Mouse (Mus musculus) hindbrain, embryonic 14.5 days (tissue): ENCODE data around the gene Igfbp5. TPM values are rescaled to one million over a fixed set of nuclear protein-coding genes. Genes with fewer than 3 reads are reported as not detected.

Source experiments
- ATAC-seq: fragments of 200-750 bp; cut with Nextera tagmentation; 2 replicates; pipeline ENCODE4 v1.8.0; 2017; ENCODE audit warnings: moderate number of reproducible peaks, mild to moderate bottlenecking, moderate TSS enrichment, moderate library complexity; ENCODE audit not compliant: low FRiP score
- DNase-seq: peaks from one replicate; pipeline ENCODE4 v3.0.0-alpha.2; 2015; ENCODE audit warnings: low spot score
- H3K27ac ChIP-seq: fragments of 300-500 bp; sonication (generic); 2 replicates; pipeline ENCODE4 v1.5.1; 2014; ENCODE audit warnings: mild to moderate bottlenecking, moderate library complexity
- H3K27me3 ChIP-seq: fragments of 300-500 bp; sonication (generic); 2 replicates; pipeline ENCODE4 v1.6.1; 2014; ENCODE audit warnings: mild to moderate bottlenecking, low read length, mixed read lengths; ENCODE audit not compliant: control insufficient read depth, insufficient read depth
- H3K36me3 ChIP-seq: fragments of 300-500 bp; sonication (generic); replicated peaks from 2 replicates; pipeline ENCODE4 v1.6.1; 2014; ENCODE audit not compliant: control insufficient read depth, insufficient read depth
- H3K4me1 ChIP-seq: fragments of 300-500 bp; sonication (generic); replicated peaks from 2 replicates; pipeline ENCODE4 v1.6.1; 2014; ENCODE audit warnings: antibody characterized with exemption, low read length, mixed read lengths; ENCODE audit not compliant: control insufficient read depth, insufficient read depth
- H3K4me2 ChIP-seq: fragments of 300-500 bp; sonication (generic); replicated peaks from 2 replicates; pipeline ENCODE4 v1.6.1; 2014; ENCODE audit warnings: mild to moderate bottlenecking, moderate library complexity
- H3K4me3 ChIP-seq: fragments of 300-500 bp; sonication (generic); replicated peaks from 2 replicates; pipeline ENCODE4 v1.5.1; 2014; ENCODE audit warnings: mild to moderate bottlenecking, low read length
- H3K9ac ChIP-seq: fragments of 300-500 bp; sonication (generic); 2 replicates; pipeline ENCODE4 v1.6.1; 2014
- H3K9me3 ChIP-seq: fragments of 300-500 bp; sonication (generic); 2 replicates; pipeline ENCODE4 v1.6.1; 2016; ENCODE audit warnings: low read length; ENCODE audit not compliant: control insufficient read depth
- WGBS: fragments of 180-500 bp; shearing (Covaris S2); extraction: QIAGEN DNeasy Blood & Tissue Kit; methylation state at CpG from one replicate; pipeline ENCODE4 v1.1.7; 2014; 5-methylcytosine and 5-hydroxymethylcytosine counted together
- polyA plus RNA-seq: library from polyadenylated mRNA; unstranded; fragments of >200 nt; fragmentation: Nextera tagmentation; extraction: Ambion mirVana; gene quantifications from 2 replicates; pipeline ENCODE4 v1.2.1, GENCODE M21; 2014

The Igfbp5 gene
- polyA plus RNA-seq, 1 experiment from 2014 or later = 54.4 TPM

- peaks cover 34% of the 10 kb centered on the region for H3K4me1 ChIP-seq
- H3K27me3 ChIP-seq = peaks cover 28% of the 10 kb centered on the region; the same call in 1 of the 2 replicates
- no peak for ATAC-seq
- no peaks in the 10 kb centered on the region for H3K36me3 ChIP-seq
- H3K4me3 ChIP-seq = no peak overlapping the region
- no peak overlapping the region for H3K27ac ChIP-seq
- DNase-seq = peak; percentile 72
- no peaks in the 10 kb centered on the region for H3K9me3 ChIP-seq
- H3K4me2 ChIP-seq = peak overlapping the region; percentile 45
- 0% methylated on average over 3 of the region's 3 CpGs for WGBS
- H3K9ac ChIP-seq = no peak overlapping the region
Observed at GRCm38 (mm10) chr1:72877892-72878291, 3.2 kb upstream of the Igfbp5 start.

DNA sequence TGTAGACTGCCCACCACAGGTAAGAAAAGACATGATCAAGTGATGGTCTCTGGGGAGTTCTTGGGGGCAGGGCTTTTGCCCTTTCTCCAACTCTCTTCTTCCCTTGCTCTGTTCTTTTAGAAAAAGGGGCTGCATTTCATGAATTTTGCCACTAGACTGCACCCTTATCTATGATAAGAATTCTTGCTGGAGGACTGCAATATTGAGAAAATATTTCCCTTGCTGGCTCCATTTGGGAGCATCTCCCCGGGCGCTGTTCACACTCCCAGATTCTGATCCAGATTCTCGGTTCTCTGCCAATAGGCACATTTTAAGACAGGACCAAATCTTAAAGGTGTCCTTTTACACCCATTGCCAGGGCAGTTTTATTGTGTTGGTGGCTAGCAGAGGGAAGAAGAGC lies 1.4 kb upstream of the Igfbp5 start:
- H3K9me3 ChIP-seq = no peaks in the 10 kb centered on the region
- no peak overlapping the region for H3K9ac ChIP-seq
- peaks cover 40% of the 10 kb centered on the region for H3K4me1 ChIP-seq
- H3K36me3 ChIP-seq = no peaks in the 10 kb centered on the region
- H3K27me3 ChIP-seq = peaks cover 33% of the 10 kb centered on the region; the same call in 1 of the 2 replicates
- no peak overlapping the region for H3K4me3 ChIP-seq
- ATAC-seq = no peak
- DNase-seq = peak; percentile 70
- 0 out of 2 replicates have a peak overlapping the region, but pooled peaks have one; percentile 96 for H3K4me2 ChIP-seq
- H3K27ac ChIP-seq = no peak overlapping the region
- WGBS = 50% methylated on average over 3 of the region's 3 CpGs

DNA sequence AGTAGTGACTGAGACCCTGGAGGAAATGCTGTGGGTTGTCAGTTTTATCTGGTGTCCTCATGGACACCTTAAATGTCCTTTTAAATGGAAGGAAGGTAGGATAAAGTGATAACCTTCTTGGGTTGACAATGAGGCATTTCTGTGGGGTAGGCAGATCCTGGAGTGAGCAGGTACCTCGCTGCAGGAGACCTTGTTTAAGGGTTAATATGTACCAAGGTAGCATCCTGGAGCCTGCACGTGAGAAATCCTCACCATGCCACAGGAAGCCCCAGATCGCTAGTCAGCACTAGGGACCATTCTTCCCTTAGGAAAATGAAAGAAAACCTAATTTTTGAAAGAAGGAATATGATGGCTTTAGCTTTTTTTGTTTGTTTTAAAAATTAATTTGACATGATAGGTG lies 1.0 kb upstream of the Igfbp5 start:
- peaks cover 44% of the 10 kb centered on the region for H3K4me1 ChIP-seq
- H3K4me3 ChIP-seq = peak overlapping the region; percentile 52; the same call in 1 of the 2 replicates
- no peak for ATAC-seq

GRCm38 (mm10) chr1:72873511-72874286 lies 985 bp downstream of the Igfbp5 start:
- peak overlapping the region; percentile 76 for H3K27ac ChIP-seq
- no peaks in the 10 kb centered on the region for H3K9me3 ChIP-seq
- peak overlapping the region; percentile 52 for H3K4me3 ChIP-seq
- H3K36me3 ChIP-seq = no peaks in the 10 kb centered on the region
- H3K9ac ChIP-seq = peak overlapping the region; percentile 68
- WGBS = under 1% methylated on average over 43 of the region's 43 CpGs
- peak; percentile 57 for DNase-seq
- peaks cover 53% of the 10 kb centered on the region for H3K4me1 ChIP-seq
- no peak for ATAC-seq
- H3K27me3 ChIP-seq = peaks cover 33% of the 10 kb centered on the region; the same call in 1 of the 2 replicates
- peak overlapping the region; percentile 96 for H3K4me2 ChIP-seq

More for the DNA sequence above, 1.0 kb upstream of the Igfbp5 start:
- Histone ChIP-seq H3K9me3 (no peaks in the 10 kb centered on the region), H3K9ac (no peak overlapping the region), H3K27ac (no peak overlapping the region), H3K27me3 (peaks cover 33% of the 10 kb centered on the region; the same call in 1 of the 2 replicates), H3K4me2 (peak overlapping the region; percentile 96), H3K36me3 (no peaks in the 10 kb centered on the region)
- no peak for DNase-seq
- WGBS = 6% methylated on average over 3 of the region's 3 CpGs

DNA sequence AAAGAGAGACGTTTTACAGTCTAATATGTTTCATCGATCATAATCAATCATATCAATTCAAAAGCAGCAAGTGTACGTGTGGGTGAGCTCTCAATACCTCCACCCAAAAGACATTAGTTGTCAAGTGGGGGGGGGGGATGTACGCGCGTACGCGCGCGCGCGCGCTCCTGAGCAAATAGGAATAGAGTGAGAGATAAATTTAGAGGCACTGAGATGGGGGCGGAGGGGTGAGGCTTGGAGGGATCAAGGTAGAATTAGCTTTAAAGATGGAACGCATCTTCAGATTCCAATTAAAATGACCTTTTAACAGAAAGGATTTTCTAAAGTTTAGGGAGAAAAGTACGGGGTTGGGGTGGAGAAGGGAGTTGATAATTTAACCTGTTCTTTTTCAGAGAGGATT lies 1.6 kb downstream of the Igfbp5 start:
- peaks cover 48% of the 10 kb centered on the region for H3K4me1 ChIP-seq
- no peak for ATAC-seq
- H3K27me3 ChIP-seq = peaks cover 33% of the 10 kb centered on the region; the same call in 1 of the 2 replicates
- H3K4me3 ChIP-seq = peak overlapping the region; percentile 52
- H3K36me3 ChIP-seq = no peaks in the 10 kb centered on the region
- WGBS = 1% methylated on average over 16 of the region's 16 CpGs
- H3K9me3 ChIP-seq = no peaks in the 10 kb centered on the region
- peak overlapping the region; percentile 96 for H3K4me2 ChIP-seq
- peak overlapping the region; percentile 76; the same call in 1 of the 2 replicates for H3K27ac ChIP-seq
- DNase-seq = no peak
- H3K9ac ChIP-seq = peak overlapping the region; percentile 68

DNA sequence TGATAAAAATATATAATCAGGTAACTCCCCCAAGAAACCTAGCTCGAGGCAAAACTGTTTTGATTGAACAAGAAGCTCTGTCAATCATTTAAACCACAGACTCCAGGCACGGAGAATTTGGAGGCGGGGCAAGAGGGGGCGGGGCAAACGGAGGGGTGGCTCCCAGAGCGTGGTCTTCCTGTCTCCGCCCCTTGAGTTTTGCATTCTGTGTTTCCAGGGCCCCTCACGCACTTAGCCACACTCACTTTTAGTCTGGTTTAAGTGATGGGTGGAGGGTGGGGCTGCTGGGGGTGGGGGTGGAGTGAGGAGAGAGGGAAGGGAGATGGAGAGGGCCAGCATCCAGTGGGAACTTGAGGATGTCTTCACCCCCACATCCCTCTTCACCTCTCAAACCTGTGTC lies 2.2 kb downstream of the Igfbp5 start:
- peak; percentile 51; the same call in 1 of the 2 replicates for ATAC-seq
- DNase-seq = peak; percentile 82
- peaks cover 33% of the 10 kb centered on the region; the same call in 1 of the 2 replicates for H3K27me3 ChIP-seq
- H3K36me3 ChIP-seq = no peaks in the 10 kb centered on the region
- peak overlapping the region; percentile 66; the same call in 1 of the 2 replicates for H3K9ac ChIP-seq
- H3K4me2 ChIP-seq = peak overlapping the region; percentile 96
- peaks cover 48% of the 10 kb centered on the region for H3K4me1 ChIP-seq
- peak overlapping the region; percentile 52 for H3K4me3 ChIP-seq
- H3K27ac ChIP-seq = no peak overlapping the region; the same call in 1 of the 2 replicates
- under 1% methylated on average over 8 of the region's 8 CpGs for WGBS
- H3K9me3 ChIP-seq = no peaks in the 10 kb centered on the region

- WGBS = under 1% methylated on average over 34 of the region's 34 CpGs
- Histone ChIP-seq H3K27me3 (peaks cover 29% of the 10 kb centered on the region; the same call in 1 of the 2 replicates), H3K36me3 (no peaks in the 10 kb centered on the region), H3K4me3 (peak overlapping the region; percentile 52), H3K4me2 (peak overlapping the region; percentile 96), H3K9me3 (no peaks in the 10 kb centered on the region), H3K9ac (peak overlapping the region; percentile 66), H3K27ac (peak overlapping the region; percentile 84), H3K4me1 (peaks cover 48% of the 10 kb centered on the region)
- ATAC-seq (peak; percentile 13; the same call in 1 of the 2 replicates), DNase-seq (peak; percentile 73)
Observed at GRCm38 (mm10) chr1:72871697-72872411, 2.8 kb downstream of the Igfbp5 start.

DNA sequence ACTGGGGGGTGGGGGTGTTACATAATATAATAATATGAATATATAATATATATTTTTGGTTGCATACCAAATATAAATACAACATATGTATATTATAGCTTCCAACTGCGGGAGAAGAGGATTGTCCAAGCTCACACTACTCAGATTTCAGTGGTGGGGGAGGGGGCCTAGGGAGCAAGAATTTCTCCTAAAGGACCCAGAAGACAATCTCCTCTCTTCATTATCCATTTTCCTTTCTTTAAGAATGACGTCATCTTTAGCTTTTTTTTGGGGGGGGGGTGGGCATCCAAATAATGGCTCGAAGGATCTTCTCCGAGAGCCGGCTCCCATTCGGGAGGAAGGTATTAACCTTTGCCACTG lies 3.4 kb downstream of the Igfbp5 start:
- H3K36me3 ChIP-seq = no peaks in the 10 kb centered on the region
- peak overlapping the region; percentile 96 for H3K4me2 ChIP-seq
- peaks cover 28% of the 10 kb centered on the region; the same call in 1 of the 2 replicates for H3K27me3 ChIP-seq
- H3K4me1 ChIP-seq = peaks cover 48% of the 10 kb centered on the region
- ATAC-seq = peak; percentile 25; the same call in 1 of the 2 replicates
- peak overlapping the region; percentile 66 for H3K9ac ChIP-seq
- H3K4me3 ChIP-seq = peak overlapping the region; percentile 52
- no peak for DNase-seq
- H3K9me3 ChIP-seq = no peaks in the 10 kb centered on the region
- under 1% methylated on average over 6 of the region's 6 CpGs for WGBS
- peak overlapping the region; percentile 84 for H3K27ac ChIP-seq
